Mouse (Mus musculus) forebrain, embryonic 16.5 days (tissue): ENCODE measurements at regions not wholly inside any gene's neighbourhood (a gene's known extent, or its start where the extent isn't known, plus 50 kb on each side); places are given as distances from the start of the nearest gene placed in this dataset.

Experiments used
- ATAC-seq: fragments of 200-750 bp; cut with Nextera tagmentation; 2 replicates; pipeline ENCODE4 v1.8.0; 2017; ENCODE audit warnings: mild to moderate bottlenecking, moderate library complexity
- H3K27ac ChIP-seq: fragments of 300-500 bp; sonication (generic); 2 replicates; pipeline ENCODE4 v1.5.1; 2014; ENCODE audit warnings: low read length, control low read depth
- H3K27me3 ChIP-seq: fragments of 300-500 bp; sonication (generic); replicated peaks from 2 replicates; pipeline ENCODE4 v1.6.1; 2014; ENCODE audit warnings: low read length; ENCODE audit not compliant: control insufficient read depth, insufficient read depth
- H3K36me3 ChIP-seq: fragments of 300-500 bp; sonication (generic); 2 replicates; pipeline ENCODE4 v1.6.1; 2014; ENCODE audit not compliant: control insufficient read depth, insufficient read depth
- H3K4me1 ChIP-seq: fragments of 300-500 bp; sonication (generic); replicated peaks from 2 replicates; pipeline ENCODE4 v1.6.1; 2014; ENCODE audit warnings: low read length; ENCODE audit not compliant: control insufficient read depth, insufficient read depth
- H3K4me2 ChIP-seq: fragments of 300-500 bp; sonication (generic); 2 replicates; pipeline ENCODE4 v1.6.1; 2014; ENCODE audit warnings: mild to moderate bottlenecking, low read length, control low read depth
- H3K4me3 ChIP-seq: fragments of 300-500 bp; sonication (generic); replicated peaks from 2 replicates; pipeline ENCODE4 v1.5.1; 2014; ENCODE audit warnings: mild to moderate bottlenecking, low read length, control low read depth
- H3K9ac ChIP-seq: fragments of 300-500 bp; sonication (generic); replicated peaks from 2 replicates; pipeline ENCODE4 v1.6.1; 2014; ENCODE audit warnings: low read depth, low read length, control low read depth
- H3K9me3 ChIP-seq: fragments of 300-500 bp; sonication (generic); 2 replicates; pipeline ENCODE4 v1.6.1; 2016; ENCODE audit warnings: low read length; ENCODE audit not compliant: control insufficient read depth
- WGBS: fragments of 180-500 bp; shearing (Covaris S2); extraction: QIAGEN DNeasy Blood & Tissue Kit; methylation state at CpG from one replicate; pipeline ENCODE4 v1.1.7; 2014; 5-methylcytosine and 5-hydroxymethylcytosine counted together

DNA sequence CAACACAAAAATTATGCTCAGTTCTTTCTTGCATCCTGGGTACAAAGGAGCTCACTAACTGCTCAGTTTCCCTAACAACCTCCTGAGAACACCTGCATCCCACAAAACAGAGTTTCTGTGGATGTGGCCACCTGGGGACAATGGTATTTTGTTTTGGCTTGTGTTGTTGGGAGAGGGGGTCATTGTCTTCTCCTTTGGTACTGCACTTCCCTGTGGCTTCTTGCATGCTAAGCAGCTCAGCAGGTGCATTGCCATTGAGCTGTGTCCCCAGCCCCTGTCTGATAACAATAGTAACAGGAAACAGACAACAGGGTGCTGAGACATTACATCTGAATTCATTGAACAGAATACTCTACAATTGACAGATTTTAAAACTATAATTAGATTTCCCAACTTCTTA, 151.6 kb upstream of the Gcfc2 start:
- Histone ChIP-seq H3K4me2 (no peak overlapping the region), H3K27ac (no peak overlapping the region), H3K4me1 (peaks cover 4% of the 10 kb centered on the region), H3K9me3 (no peaks in the 10 kb centered on the region), H3K27me3 (no peaks in the 10 kb centered on the region), H3K4me3 (no peak overlapping the region), H3K36me3 (no peaks in the 10 kb centered on the region), H3K9ac (no peak overlapping the region)
- ATAC-seq, result no peak

DNA sequence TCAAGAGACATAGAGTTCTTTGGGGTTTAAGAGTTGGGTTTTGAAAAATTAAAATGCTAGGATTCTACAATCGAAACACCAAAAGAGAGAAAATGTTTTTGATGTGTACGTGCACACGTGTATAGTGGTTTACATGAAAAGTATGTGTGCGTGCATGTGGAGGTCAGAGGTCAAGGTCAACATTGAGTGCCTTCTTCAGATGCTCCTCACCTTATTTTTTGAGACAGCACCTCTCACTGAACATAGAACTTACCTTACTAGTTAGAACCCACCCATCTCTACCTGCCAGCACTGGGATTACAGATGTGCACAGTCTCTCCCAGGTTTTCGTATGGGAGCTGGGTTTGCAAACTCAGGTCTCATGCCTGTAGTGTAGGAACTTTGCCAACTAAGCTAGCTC, 141.3 kb upstream of the Gcfc2 start:
- H3K4me3 ChIP-seq, result no peak overlapping the region
- no peak for ATAC-seq
- H3K36me3 ChIP-seq, result no peaks in the 10 kb centered on the region
- H3K9ac ChIP-seq, result no peak overlapping the region
- peaks cover 10% of the 10 kb centered on the region for H3K4me1 ChIP-seq
- H3K27ac ChIP-seq, result no peak overlapping the region
- H3K4me2 ChIP-seq, result no peak overlapping the region
- H3K27me3 ChIP-seq, result no peaks in the 10 kb centered on the region
- WGBS, result 92% methylated on average over 5 of the region's 5 CpGs
- H3K9me3 ChIP-seq, result no peaks in the 10 kb centered on the region

DNA sequence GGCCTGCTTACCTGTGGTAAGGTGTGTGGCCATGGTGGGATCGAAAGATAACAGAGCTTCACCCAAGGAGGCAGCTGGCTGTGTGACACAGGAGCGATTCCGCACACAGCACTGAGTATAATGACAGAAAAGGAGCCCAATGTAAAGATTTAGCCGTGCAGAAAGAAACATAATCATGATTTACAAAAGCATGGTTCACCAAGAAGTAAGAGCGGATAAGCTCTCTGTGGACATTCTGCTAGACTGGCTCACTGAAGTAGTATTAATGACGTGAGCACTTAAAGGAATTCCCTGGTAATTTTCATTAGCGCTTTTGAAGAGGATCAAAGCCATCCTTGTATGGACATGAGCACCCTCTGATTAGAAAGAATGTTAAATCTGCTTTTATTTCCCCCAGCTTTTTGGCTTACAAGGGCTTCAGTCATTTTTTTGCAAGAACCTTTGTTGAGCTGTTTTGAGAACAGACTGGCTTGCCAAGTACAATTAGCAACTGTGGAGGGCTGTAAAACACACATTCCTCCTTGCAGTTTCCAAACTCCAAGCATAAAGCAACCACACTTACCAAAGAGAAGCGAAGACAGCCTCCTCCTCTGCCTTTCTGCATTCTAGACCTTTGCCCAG, 140.5 kb upstream of the Gcfc2 start:
- 22% methylated on average over 8 of the region's 8 CpGs for WGBS
- peaks cover 10% of the 10 kb centered on the region for H3K4me1 ChIP-seq
- ATAC-seq, result peak; percentile 45; the same call in 1 of the 2 replicates

DNA sequence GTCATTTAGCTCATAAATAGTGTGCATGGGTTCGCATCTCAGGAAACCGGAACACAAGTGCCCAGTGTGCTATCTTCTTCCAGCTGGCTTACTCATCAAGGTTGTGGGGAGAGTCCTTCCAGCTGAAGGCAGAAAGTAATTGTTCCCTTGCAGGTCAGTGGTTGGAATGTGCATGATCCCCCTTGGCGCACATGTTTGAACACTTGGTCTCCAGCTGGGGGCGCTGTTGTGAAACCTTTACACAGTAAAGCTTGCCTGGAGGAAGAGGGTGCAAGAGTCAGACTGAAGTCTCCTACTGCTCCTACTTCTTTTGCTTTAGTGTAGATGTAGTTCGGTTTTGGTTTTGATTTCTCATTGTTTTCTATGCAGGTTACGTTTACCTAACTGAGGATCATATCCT, 128.2 kb upstream of the Gcfc2 start:
- ATAC-seq, result no peak
- no peak overlapping the region for H3K27ac ChIP-seq
- H3K4me3 ChIP-seq, result no peak overlapping the region
- no peaks in the 10 kb centered on the region for H3K9me3 ChIP-seq
- WGBS, result 66% methylated on average over 6 of the region's 6 CpGs
- H3K4me2 ChIP-seq, result no peak overlapping the region
- H3K36me3 ChIP-seq, result no peaks in the 10 kb centered on the region
- H3K4me1 ChIP-seq, result no peaks in the 10 kb centered on the region
- no peaks in the 10 kb centered on the region for H3K27me3 ChIP-seq
- H3K9ac ChIP-seq, result no peak overlapping the region

More for the DNA sequence above, 140.5 kb upstream of the Gcfc2 start:
- Histone ChIP-seq H3K4me2 (no peak overlapping the region), H3K9me3 (no peaks in the 10 kb centered on the region), H3K4me3 (no peak overlapping the region), H3K27ac (no peak overlapping the region), H3K36me3 (no peaks in the 10 kb centered on the region), H3K27me3 (no peaks in the 10 kb centered on the region), H3K9ac (no peak overlapping the region)

DNA sequence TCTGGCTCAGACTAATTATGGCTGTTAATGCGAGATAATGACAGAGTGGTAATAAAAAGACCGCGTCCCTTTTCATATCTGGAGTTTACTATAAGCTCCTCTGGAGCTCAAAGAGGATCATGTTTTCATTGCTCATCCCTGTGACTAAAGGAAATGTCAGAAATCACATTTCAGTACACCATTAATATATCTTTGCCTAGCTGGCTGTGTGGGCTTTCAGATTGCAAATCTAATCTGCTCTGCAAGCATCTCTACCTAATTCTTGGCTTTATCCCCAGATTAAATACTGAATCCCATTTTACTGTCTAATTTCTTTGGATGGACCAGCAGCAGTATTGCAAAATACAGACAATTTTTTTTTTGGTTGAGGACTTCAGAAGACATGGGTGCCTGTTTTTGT, 122.6 kb upstream of the Gcfc2 start:
- WGBS, result 67% methylated on average over 3 of the region's 3 CpGs
- H3K4me2 ChIP-seq, result no peak overlapping the region
- H3K27me3 ChIP-seq, result no peaks in the 10 kb centered on the region
- no peak overlapping the region for H3K9ac ChIP-seq
- H3K27ac ChIP-seq, result no peak overlapping the region
- no peaks in the 10 kb centered on the region for H3K9me3 ChIP-seq
- H3K36me3 ChIP-seq, result no peaks in the 10 kb centered on the region
- no peaks in the 10 kb centered on the region for H3K4me1 ChIP-seq
- no peak overlapping the region for H3K4me3 ChIP-seq
- no peak for ATAC-seq

DNA sequence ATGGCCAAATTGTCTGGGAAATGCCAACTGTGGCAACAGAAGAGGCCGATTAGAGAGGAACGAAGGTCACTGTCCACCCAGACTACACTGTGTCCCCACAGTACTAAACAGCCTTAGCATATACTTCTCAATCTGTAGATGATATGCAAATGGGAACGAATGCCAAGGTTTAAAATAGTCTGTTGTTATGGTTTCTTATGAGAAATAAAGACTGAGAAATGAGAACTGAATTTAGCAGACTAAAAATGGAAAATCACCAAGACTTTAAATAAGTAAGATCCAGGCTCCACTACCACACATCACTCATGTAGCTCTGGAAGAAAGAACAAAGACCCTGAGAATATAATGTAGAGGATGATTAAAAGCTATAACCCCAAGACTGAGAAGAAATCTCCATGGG, 121.7 kb upstream of the Gcfc2 start:
- H3K4me3 ChIP-seq, result no peak overlapping the region
- no peak for ATAC-seq
- no peak overlapping the region for H3K27ac ChIP-seq
- WGBS, result 87% methylated on average over 3 of the region's 3 CpGs
- H3K36me3 ChIP-seq, result no peaks in the 10 kb centered on the region
- H3K27me3 ChIP-seq, result no peaks in the 10 kb centered on the region
- H3K4me2 ChIP-seq, result no peak overlapping the region
- no peaks in the 10 kb centered on the region for H3K4me1 ChIP-seq
- H3K9me3 ChIP-seq, result no peaks in the 10 kb centered on the region
- no peak overlapping the region for H3K9ac ChIP-seq

DNA sequence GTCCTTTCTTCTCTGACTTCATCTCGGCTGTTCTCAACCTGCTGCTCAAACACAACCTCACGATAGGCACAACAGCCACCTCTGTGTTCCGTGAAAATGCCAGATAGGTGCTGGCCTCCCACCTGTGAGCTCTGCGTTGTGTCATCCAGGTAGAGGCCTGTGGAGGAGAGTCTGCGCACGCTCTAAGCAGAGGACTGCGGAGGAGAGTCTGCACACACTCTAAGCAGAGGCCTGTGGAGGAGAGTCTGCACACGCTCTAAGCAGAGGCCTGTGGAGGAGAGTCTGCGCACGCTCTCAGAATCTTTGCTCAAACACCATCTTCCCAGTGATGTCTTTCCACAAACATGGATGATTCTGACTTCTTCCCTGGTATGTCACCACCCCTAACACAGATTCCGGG, 117.5 kb upstream of the Gcfc2 start:
- no peak for ATAC-seq

DNA sequence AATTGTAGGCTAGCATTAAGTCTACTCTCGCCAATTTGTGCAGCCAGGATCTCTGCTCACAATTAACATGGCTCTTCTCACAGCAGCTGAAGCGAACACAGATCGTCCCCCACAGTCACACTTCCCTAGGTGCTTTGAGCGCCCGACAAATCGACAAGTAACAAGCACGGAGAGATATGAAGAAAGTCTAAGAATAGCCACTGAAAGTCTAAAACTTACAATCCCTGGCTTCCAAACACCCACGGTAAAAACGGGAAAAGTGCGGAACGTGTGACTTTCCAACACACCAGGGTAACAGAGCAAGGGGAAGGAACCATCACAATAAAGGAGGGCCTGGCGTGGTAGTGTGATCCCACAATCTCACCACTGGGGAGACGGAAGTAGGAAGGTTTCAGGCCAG, 114.8 kb upstream of the Gcfc2 start:
- Histone ChIP-seq H3K9ac (no peak overlapping the region), H3K27ac (no peak overlapping the region), H3K9me3 (no peaks in the 10 kb centered on the region), H3K36me3 (no peaks in the 10 kb centered on the region), H3K27me3 (no peaks in the 10 kb centered on the region), H3K4me2 (no peak overlapping the region), H3K4me1 (no peaks in the 10 kb centered on the region), H3K4me3 (no peak overlapping the region)
- ATAC-seq, result no peak
- 92% methylated on average over 13 of the region's 13 CpGs for WGBS

More for the DNA sequence above, 117.5 kb upstream of the Gcfc2 start:
- H3K4me3 ChIP-seq, result no peak overlapping the region
- H3K27ac ChIP-seq, result no peak overlapping the region
- H3K4me1 ChIP-seq, result no peaks in the 10 kb centered on the region
- H3K9ac ChIP-seq, result no peak overlapping the region
- no peaks in the 10 kb centered on the region for H3K9me3 ChIP-seq
- WGBS, result 94% methylated on average over 11 of the region's 11 CpGs
- no peaks in the 10 kb centered on the region for H3K27me3 ChIP-seq
- H3K4me2 ChIP-seq, result no peak overlapping the region
- no peaks in the 10 kb centered on the region for H3K36me3 ChIP-seq

DNA sequence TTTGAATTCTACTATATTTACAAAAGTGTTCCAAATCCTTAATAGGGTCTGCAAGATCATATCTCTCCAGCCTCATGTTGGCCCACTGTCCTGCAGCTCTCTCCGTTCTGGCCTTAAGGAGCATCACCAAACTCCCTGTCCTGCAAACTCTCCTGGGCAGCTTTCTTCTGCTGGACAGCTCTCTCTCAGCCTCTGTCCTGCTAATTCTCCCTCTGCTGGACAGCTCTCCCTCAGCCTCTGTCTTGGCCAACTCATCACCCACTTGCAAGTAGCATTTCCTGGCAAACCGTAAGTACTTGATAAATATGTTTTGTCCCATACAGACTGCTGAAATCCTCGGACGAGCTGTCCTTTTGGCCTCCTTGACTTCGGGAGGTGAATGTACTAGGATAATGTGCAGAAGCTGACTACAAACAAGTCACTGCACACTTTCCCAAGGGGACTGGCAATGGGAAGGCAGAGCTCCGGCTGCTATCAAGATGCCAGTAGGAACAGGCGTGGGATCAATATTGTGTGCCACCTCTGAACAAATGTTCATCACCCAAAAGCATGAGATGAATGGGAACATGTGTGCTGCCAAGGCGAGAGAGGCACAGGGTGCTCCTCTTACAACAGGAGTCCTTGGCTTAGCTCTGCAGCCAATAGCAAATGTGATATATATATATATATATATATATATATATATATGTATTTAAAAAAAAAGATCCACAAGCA, 108.1 kb upstream of the Gcfc2 start:
- Histone ChIP-seq H3K9me3 (no peaks in the 10 kb centered on the region), H3K4me3 (no peak overlapping the region), H3K36me3 (no peaks in the 10 kb centered on the region), H3K27ac (no peak overlapping the region), H3K4me1 (0 out of 2 replicates have a peak, but pooled peaks cover 7% of the 10 kb centered on the region), H3K4me2 (no peak overlapping the region), H3K27me3 (no peaks in the 10 kb centered on the region), H3K9ac (no peak overlapping the region)
- 65% methylated on average over 8 of the region's 8 CpGs for WGBS
- ATAC-seq, result no peak
